In genomic region chr4:105290847-105291475, GRCm38 (mm10) we compare ENCODE assay signal across 12 mouse cellular contexts.
DNase-seq lines count a peak whose midpoint lies in the region; ATAC-seq and TF ChIP-seq lines count a peak whose summit lies in the region.
"Had no signal": no experiment of that assay in that cellular context is flagged by ENCODE, and none has a peak within 500 bp of the region (broad histone marks: within the 10 kb centered on the region; RNA-seq: fewer than 3 reads in every experiment).

No protein-coding gene starts in this region.

- 0 out of 2 replicates have a peak, but pooled peaks have one; percentile 38 for ATAC-seq in midbrain, embryonic 12.5 days (ENCODE audit: low FRiP score, low read depth)
- no peak for ATAC-seq in midbrain, embryonic 15.5 days (replicated peaks)
- peak; percentile 74 for ATAC-seq in embryonic facial prominence, embryonic 12.5 days (ENCODE audit: insufficient number of reproducible peaks, insufficient read depth, low FRiP score, low TSS enrichment)
- no peak for ATAC-seq in heart, embryonic 11.5 days (replicated peaks; ENCODE audit: insufficient number of reproducible peaks, low FRiP score, low TSS enrichment)
- ATAC-seq: CD4-positive, CD25-positive, alpha-beta regulatory T cell, adult 4 months had no signal

- peak; percentile 56 for DNase-seq in gastrocnemius, adult 2 months
- DNase-seq in gastrocnemius, postnatal 10 days, result no peak
- peak; percentile 38 for DNase-seq in retina, postnatal 1 day
- DNase-seq in right cerebral cortex, postnatal 4 days, result no peak
- DNase-seq: heart, postnatal 4 days; lung, adult 2 months had no signal

- H3K27me3 ChIP-seq in midbrain, embryonic 12.5 days, result 0 out of 2 replicates have a peak, but pooled peaks cover 6% of the 10 kb centered on the region
- H3K27me3 ChIP-seq in midbrain, embryonic 15.5 days (replicated peaks), result no peaks in the 10 kb centered on the region
- no peaks in the 10 kb centered on the region for H3K27me3 ChIP-seq in embryonic facial prominence, embryonic 12.5 days
- no peaks in the 10 kb centered on the region for H3K27me3 ChIP-seq in heart, embryonic 11.5 days (ENCODE audit: control insufficient read depth, insufficient read depth, low read length)

- 4% methylated on average over 11 of the region's 11 CpGs for WGBS in midbrain, embryonic 12.5 days
- WGBS in midbrain, embryonic 15.5 days, result 6% methylated on average over 11 of the region's 11 CpGs
- WGBS in embryonic facial prominence, embryonic 12.5 days, result 19% methylated on average over 11 of the region's 11 CpGs
- WGBS in heart, embryonic 11.5 days (ENCODE audit: insufficient replicate concordance), result 28% methylated on average over 11 of the region's 11 CpGs

- no peak overlapping the region for H3K4me2 ChIP-seq in midbrain, embryonic 12.5 days (replicated peaks)
- no peak overlapping the region for H3K4me2 ChIP-seq in midbrain, embryonic 15.5 days
- no peak overlapping the region for H3K4me2 ChIP-seq in embryonic facial prominence, embryonic 12.5 days (replicated peaks)
- H3K4me2 ChIP-seq in heart, embryonic 11.5 days, result no peak overlapping the region

- H3K4me3 ChIP-seq in gastrocnemius, adult 2 months, result no peak overlapping the region
- H3K4me3 ChIP-seq in midbrain, embryonic 12.5 days, result no peak overlapping the region
- H3K4me3 ChIP-seq in midbrain, embryonic 15.5 days, result no peak overlapping the region
- no peak overlapping the region for H3K4me3 ChIP-seq in embryonic facial prominence, embryonic 12.5 days
- no peak overlapping the region for H3K4me3 ChIP-seq in heart, embryonic 11.5 days (ENCODE audit: low read depth, low read length)

- TF ChIP-seq CTCF in gastrocnemius, adult 2 months (IDR thresholded peaks at IDR 0.05), result no peak

- H3K36me3 ChIP-seq in midbrain, embryonic 12.5 days, result no peaks in the 10 kb centered on the region
- no peaks in the 10 kb centered on the region for H3K36me3 ChIP-seq in midbrain, embryonic 15.5 days (replicated peaks)
- no peaks in the 10 kb centered on the region for H3K36me3 ChIP-seq in embryonic facial prominence, embryonic 12.5 days
- H3K36me3 ChIP-seq in heart, embryonic 11.5 days (ENCODE audit: control insufficient read depth, insufficient read depth, low read length), result no peaks in the 10 kb centered on the region

- H3K9me3 ChIP-seq in midbrain, embryonic 12.5 days, result no peaks in the 10 kb centered on the region
- no peaks in the 10 kb centered on the region for H3K9me3 ChIP-seq in midbrain, embryonic 15.5 days
- no peaks in the 10 kb centered on the region for H3K9me3 ChIP-seq in embryonic facial prominence, embryonic 12.5 days
- no peaks in the 10 kb centered on the region for H3K9me3 ChIP-seq in heart, embryonic 11.5 days (replicated peaks; ENCODE audit: control insufficient read depth, low read length)

- peak overlapping the region; percentile 70 for H3K27ac ChIP-seq in gastrocnemius, adult 2 months
- H3K27ac ChIP-seq in midbrain, embryonic 12.5 days (replicated peaks), result 0 out of 2 replicates have a peak overlapping the region, but pooled peaks have one; percentile 25
- no peak overlapping the region for H3K27ac ChIP-seq in midbrain, embryonic 15.5 days
- no peak overlapping the region for H3K27ac ChIP-seq in embryonic facial prominence, embryonic 12.5 days
- no peak overlapping the region for H3K27ac ChIP-seq in heart, embryonic 11.5 days (ENCODE audit: low read depth, low read length)
- H3K27ac ChIP-seq: stomach, postnatal 0 days had no signal

- no peak overlapping the region for H3K9ac ChIP-seq in midbrain, embryonic 12.5 days (replicated peaks)
- H3K9ac ChIP-seq in midbrain, embryonic 15.5 days, result no peak overlapping the region
- H3K9ac ChIP-seq in embryonic facial prominence, embryonic 12.5 days, result no peak overlapping the region
- no peak overlapping the region for H3K9ac ChIP-seq in heart, embryonic 11.5 days (ENCODE audit: low read depth, low read length)

- peaks cover 16% of the 10 kb centered on the region for H3K4me1 ChIP-seq in midbrain, embryonic 12.5 days
- H3K4me1 ChIP-seq in midbrain, embryonic 15.5 days, result no peaks in the 10 kb centered on the region; the same call in 1 of the 2 replicates
- H3K4me1 ChIP-seq in embryonic facial prominence, embryonic 12.5 days, result peaks cover 23% of the 10 kb centered on the region
- H3K4me1 ChIP-seq in heart, embryonic 11.5 days (ENCODE audit: control insufficient read depth, insufficient read depth, low read length), result peaks cover 8% of the 10 kb centered on the region; the same call in 1 of the 2 replicates

- intact Hi-C loops in gastrocnemius, adult 2 months (cut with DNase I), result no loop called here

Comparison
In these comparisons a context has a peak if more than half of its experiments do, and no peak if none do; other contexts are left out.
1. DNase-seq: peak in gastrocnemius, adult 2 months (single experiment) and retina, postnatal 1 day (single experiment); none in gastrocnemius, postnatal 10 days (single experiment) and right cerebral cortex, postnatal 4 days (single experiment).
2. H3K27ac ChIP-seq: peak in gastrocnemius, adult 2 months (single experiment) and midbrain, embryonic 12.5 days (single experiment); none in midbrain, embryonic 15.5 days (single experiment), embryonic facial prominence, embryonic 12.5 days (single experiment) and heart, embryonic 11.5 days (single experiment).
3. ATAC-seq: peak in midbrain, embryonic 12.5 days (single experiment) and embryonic facial prominence, embryonic 12.5 days (single experiment); none in midbrain, embryonic 15.5 days (single experiment) and heart, embryonic 11.5 days (single experiment).